ENCODE assay signal across 22 mouse cellular contexts in genomic region chrX:42057012-42057411, GRCm38 (mm10). TPM values are rescaled to one million over a fixed set of nuclear protein-coding genes. Genes with fewer than 3 reads are reported as not detected.
DNase-seq lines count a peak whose midpoint lies in the region; ATAC-seq and TF ChIP-seq lines count a peak whose summit lies in the region.
"Had no signal": no experiment of that assay in that cellular context is flagged by ENCODE, and none has a peak within 500 bp of the region (broad histone marks: within the 10 kb centered on the region; RNA-seq: fewer than 3 reads in every experiment).

No protein-coding gene starts in this region.

- no peak for TF ChIP-seq CTCF in heart, adult 2 months (IDR thresholded peaks at IDR 0.05)
- no peak for TF ChIP-seq CTCF in bone marrow macrophage, adult 2 months (IDR thresholded peaks at IDR 0.05; ENCODE audit: low read depth, low read length)

- no peak overlapping the region for H3K4me3 ChIP-seq in heart, adult 2 months
- no peak overlapping the region for H3K4me3 ChIP-seq in kidney, embryonic 15.5 days (replicated peaks)
- no peak overlapping the region for H3K4me3 ChIP-seq in bone marrow macrophage, adult 2 months (ENCODE audit: insufficient read depth, low read length)
- H3K4me3 ChIP-seq: embryonic facial prominence, embryonic 13.5 days; forebrain, embryonic 10.5 days; hindbrain, embryonic 15.5 days; layer of hippocampus, adult 2 months; limb, embryonic 13.5 days; liver, embryonic 13.5 days; neural tube, embryonic 15.5 days; stomach, embryonic 15.5 days had no signal

- no peak overlapping the region for H3K4me2 ChIP-seq in kidney, embryonic 15.5 days
- H3K4me2 ChIP-seq: embryonic facial prominence, embryonic 13.5 days; hindbrain, embryonic 15.5 days; limb, embryonic 13.5 days; liver, embryonic 13.5 days; neural tube, embryonic 15.5 days; stomach, embryonic 15.5 days had no signal

- H3K27ac ChIP-seq in heart, adult 2 months, result peak overlapping the region; percentile 55
- H3K27ac ChIP-seq in kidney, embryonic 15.5 days, result 0 out of 2 replicates have a peak overlapping the region, but pooled peaks have one; percentile 23
- peak overlapping the region; percentile 75 for H3K27ac ChIP-seq in bone marrow macrophage, adult 2 months (ENCODE audit: insufficient read depth, low read depth, low read length)
- H3K27ac ChIP-seq: embryonic facial prominence, embryonic 13.5 days; forebrain, embryonic 10.5 days; hindbrain, embryonic 15.5 days; layer of hippocampus, adult 2 months; limb, embryonic 13.5 days; liver, embryonic 13.5 days; neural tube, embryonic 15.5 days; stomach, embryonic 15.5 days had no signal

- intact Hi-C loops in heart, adult 2 months (cut with DNase I), result no loop called here
- intact Hi-C loops in heart, postnatal 14 days (cut with DNase I), result no loop called here

- no peak overlapping the region for H3K9ac ChIP-seq in heart, adult 2 months (ENCODE audit: low read depth, low read length)
- no peak overlapping the region for H3K9ac ChIP-seq in kidney, embryonic 15.5 days
- H3K9ac ChIP-seq: embryonic facial prominence, embryonic 13.5 days; forebrain, postnatal 0 days; hindbrain, embryonic 15.5 days; limb, embryonic 13.5 days; liver, embryonic 13.5 days; neural tube, embryonic 15.5 days; stomach, embryonic 15.5 days had no signal

- no peaks in the 10 kb centered on the region for H3K27me3 ChIP-seq in heart, adult 2 months (ENCODE audit: control insufficient read depth, insufficient read depth, low read length)
- no peaks in the 10 kb centered on the region for H3K27me3 ChIP-seq in kidney, embryonic 15.5 days
- H3K27me3 ChIP-seq: embryonic facial prominence, embryonic 13.5 days; hindbrain, embryonic 15.5 days; limb, embryonic 13.5 days; liver, embryonic 13.5 days; neural tube, embryonic 15.5 days; stomach, embryonic 15.5 days had no signal

- no peaks in the 10 kb centered on the region for H3K9me3 ChIP-seq in kidney, embryonic 15.5 days (replicated peaks)
- H3K9me3 ChIP-seq: embryonic facial prominence, embryonic 13.5 days; forebrain, embryonic 10.5 days; hindbrain, embryonic 15.5 days; limb, embryonic 13.5 days; liver, embryonic 13.5 days; neural tube, embryonic 15.5 days; stomach, embryonic 15.5 days had no signal

- DNase-seq in heart, adult 2 months, result peak in 1 of 2 experiments; percentile 3
- DNase-seq in heart, postnatal 14 days, result no peak
- DNase-seq in kidney, postnatal 10 days, result no peak
- DNase-seq in lung, postnatal 25 days (ENCODE audit: low spot score), result peak; percentile 51
- no peak for DNase-seq in ovary, postnatal 10 days (ENCODE audit: low spot score)
- DNase-seq: cerebellum, adult 9-10 months; forebrain, postnatal 0 days; gastrocnemius, postnatal 36 days; layer of hippocampus, postnatal 36 days; liver, embryonic 13.5 days; thymus, adult 18-20 months had no signal

- H3K36me3 ChIP-seq in heart, adult 2 months (ENCODE audit: control insufficient read depth, insufficient read depth, low read length), result no peaks in the 10 kb centered on the region
- H3K36me3 ChIP-seq in kidney, embryonic 15.5 days, result no peaks in the 10 kb centered on the region
- H3K36me3 ChIP-seq: embryonic facial prominence, embryonic 13.5 days; forebrain, embryonic 10.5 days; hindbrain, embryonic 15.5 days; limb, embryonic 13.5 days; liver, embryonic 13.5 days; neural tube, embryonic 15.5 days; stomach, embryonic 15.5 days had no signal

- no peaks in the 10 kb centered on the region; the same call in none of the 2 replicates for H3K4me1 ChIP-seq in heart, adult 2 months (ENCODE audit: control insufficient read depth, insufficient read depth, low read length)
- no peaks in the 10 kb centered on the region for H3K4me1 ChIP-seq in kidney, embryonic 15.5 days
- H3K4me1 ChIP-seq in bone marrow macrophage, adult 2 months (ENCODE audit: control insufficient read depth, insufficient read depth, low read length), result peaks cover 25% of the 10 kb centered on the region
- H3K4me1 ChIP-seq: embryonic facial prominence, embryonic 13.5 days; forebrain, embryonic 10.5 days; hindbrain, embryonic 15.5 days; limb, embryonic 13.5 days; neural tube, embryonic 15.5 days; stomach, embryonic 15.5 days had no signal

- TF ChIP-seq POLR2A in heart, adult 2 months (IDR thresholded peaks at IDR 0.05; ENCODE audit: insufficient read depth, low read depth, low read length), result no peak
- TF ChIP-seq POLR2A in bone marrow macrophage, adult 2 months (IDR thresholded peaks at IDR 0.05; ENCODE audit: borderline replicate concordance, low read depth, low read length), result no peak

- no peak for TF ChIP-seq EP300 in heart, adult 2 months (IDR thresholded peaks at IDR 0.05; ENCODE audit: insufficient read depth, low read depth, low read length)

- WGBS in heart, adult 2 months, result 45% methylated on average over 5 of the region's 5 CpGs
- WGBS in kidney, embryonic 15.5 days, result 66% methylated on average over 5 of the region's 5 CpGs

- H3K79me2 ChIP-seq in heart, adult 2 months (replicated peaks; ENCODE audit: control insufficient read depth, insufficient read depth, low read length), result no peaks in the 10 kb centered on the region

- no peak for ATAC-seq in kidney, embryonic 15.5 days (replicated peaks; ENCODE audit: low FRiP score)
- ATAC-seq: forebrain, postnatal 0 days; intestine, embryonic 16.5 days; midbrain, embryonic 16.5 days had no signal

RNA-seq across cellular contexts. Expression of gene Xiap, which starts 2.5 kb away (rescaled TPM):
- 10 to 100 TPM; 25.8 to 29.3 TPM for total RNA-seq in heart, adult 2 months (2021)
- 6.3 and 14.8 TPM in 2 replicates for polyA plus RNA-seq in heart, adult 2 months (2012; rRNA removed)
- 10 to 100 TPM; 36.6 to 39.9 TPM for total RNA-seq in heart, postnatal 14 days (2021)
- polyA plus RNA-seq in kidney, embryonic 15.5 days (2015; fragmentation: Nextera tagmentation; extraction: Ambion mirVana), result 13.9 and 16.5 TPM in 2 replicates
- 58.2 and 61.6 TPM in 2 replicates for polyA plus RNA-seq in bone marrow macrophage, adult 2 months (2012; ENCODE audit: insufficient read depth, insufficient read length, missing spikeins)

Comparison
In these comparisons a context has a peak if more than half of its experiments do, and no peak if none do; other contexts are left out.
1. H3K27ac ChIP-seq: peak in every context shown above with its lines; median percentile 75 in bone marrow macrophage, adult 2 months; 55 in heart, adult 2 months; 23 in kidney, embryonic 15.5 days.